Mouse (Mus musculus): ENCODE data around the gene Cdc26.

Gene Cdc26

DNA sequence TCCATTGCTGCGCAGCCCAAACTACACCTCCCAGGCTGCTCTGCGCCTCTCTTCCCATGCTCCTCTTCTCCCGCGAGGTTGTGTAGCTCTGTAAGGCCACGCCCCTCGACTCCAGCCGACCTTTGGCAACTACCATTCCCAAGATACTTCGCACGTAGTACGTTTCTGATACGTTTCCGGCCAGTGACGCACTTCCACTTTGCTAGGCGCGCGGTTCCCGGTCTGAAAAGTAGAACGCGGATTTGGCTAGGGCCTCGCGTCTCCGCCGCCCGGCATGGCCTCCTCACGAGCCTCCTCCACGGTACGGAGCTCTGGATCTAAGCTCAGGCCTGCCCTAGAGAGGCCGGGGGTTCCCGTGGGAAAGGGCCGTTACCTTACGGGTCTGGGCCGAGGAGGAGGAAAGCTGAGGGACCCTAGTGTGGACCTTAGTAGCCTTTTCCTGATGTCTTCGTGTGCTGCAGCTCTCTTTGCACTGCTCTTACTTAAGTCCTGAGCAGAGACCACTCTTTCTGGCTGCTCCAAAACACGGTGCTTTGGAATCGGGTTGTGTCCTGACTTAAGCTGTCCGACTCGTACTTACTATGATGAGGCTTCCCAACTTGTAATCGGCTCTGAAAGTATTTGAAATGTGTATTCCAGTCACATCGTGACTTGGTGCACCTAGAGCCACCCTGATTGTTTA, at the start of gene Cdc26, which contains the start of gene Prpf4:
TSS of gene Cdc26 (minus strand) at position 42 of the 682 bp plus-strand sequence.
TSS of gene Prpf4 (plus strand) at position 197 of the 682 bp plus-strand sequence.
- DNase-seq (ENCODE audit: low read depth): peak; percentile 98

DNA sequence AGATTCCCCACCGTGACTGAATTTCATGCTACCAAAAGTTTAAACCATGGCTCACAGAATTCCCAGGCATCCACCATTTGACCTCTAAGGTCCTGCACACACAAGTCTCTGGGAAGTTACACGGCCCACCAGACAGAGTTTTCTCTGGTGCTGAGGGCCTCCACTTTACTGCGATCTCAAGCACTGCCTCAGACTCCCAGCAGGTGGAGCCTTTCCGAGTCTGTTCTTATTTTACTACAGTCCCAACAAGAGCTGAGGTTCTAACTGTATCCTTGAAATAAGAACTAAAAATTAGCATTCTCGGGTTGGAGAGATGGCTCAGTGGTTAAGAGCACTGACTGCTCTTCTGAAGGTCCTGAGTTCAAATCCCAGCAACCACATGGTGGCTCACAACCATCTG, 46.6 kb upstream of the Cdc26 start:
- DNase-seq (ENCODE audit: low read depth): peak; percentile 73

DNA sequence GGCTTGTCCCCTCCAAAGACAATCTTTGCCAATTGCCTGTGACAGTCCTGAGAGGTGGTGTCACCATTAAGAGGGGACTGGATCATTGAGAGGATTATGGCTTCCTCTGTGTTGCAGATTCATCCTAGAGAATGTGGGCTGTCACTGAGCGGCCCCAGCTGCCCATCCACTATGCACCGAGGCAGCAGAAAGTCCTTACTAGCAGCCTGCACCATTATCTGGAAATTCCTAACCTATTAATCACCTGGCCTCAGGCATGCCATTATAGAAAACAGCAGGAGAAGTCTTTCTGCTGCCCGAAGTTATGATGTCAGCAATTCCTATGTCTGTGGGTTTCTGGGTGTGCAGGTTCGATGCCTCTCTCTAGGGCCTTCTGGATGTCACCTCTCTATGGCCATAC, 32.5 kb upstream of the Cdc26 start:
- DNase-seq (ENCODE audit: low read depth): no peak

DNA sequence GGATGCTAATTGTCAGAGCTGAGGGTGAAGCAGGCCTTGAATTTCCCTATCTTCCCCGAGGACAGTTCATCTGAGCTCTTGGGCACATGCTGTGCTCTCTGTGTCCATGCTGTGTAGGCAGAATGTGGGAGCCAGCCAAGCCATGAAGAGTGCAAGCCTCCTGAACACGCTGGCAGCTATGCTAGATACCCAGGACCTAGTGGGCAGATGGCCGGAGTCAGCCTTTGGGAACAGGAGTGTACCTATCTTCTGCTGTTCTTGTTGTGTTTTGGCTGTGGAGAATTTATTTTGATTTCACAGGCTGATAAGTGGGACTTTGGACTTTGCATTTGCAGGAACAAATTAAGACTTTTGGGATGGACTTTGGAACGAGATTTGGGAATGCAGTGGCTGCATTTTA, 32.1 kb upstream of the Cdc26 start:
- DNase-seq (ENCODE audit: low read depth): no peak

DNA sequence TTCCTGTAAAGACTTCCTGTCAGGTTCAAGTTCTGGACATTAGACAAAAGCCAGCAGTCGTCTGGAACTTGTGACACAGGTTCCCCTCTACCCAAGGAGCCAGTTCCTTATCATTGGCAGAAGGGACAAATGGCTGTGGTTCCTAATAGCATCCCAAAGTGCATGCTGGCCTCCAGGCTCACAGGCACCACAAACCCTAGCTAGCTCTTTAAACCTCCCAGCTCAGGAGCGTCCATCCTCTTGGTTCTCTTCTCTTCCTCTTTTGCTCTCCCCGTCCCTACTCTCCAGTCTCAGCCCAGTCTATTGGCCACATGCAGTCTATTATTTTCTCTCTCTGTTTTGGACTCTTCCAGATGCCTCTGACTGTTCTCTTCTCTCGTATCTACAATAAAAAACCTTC, 31.4 kb upstream of the Cdc26 start:
- no peak for DNase-seq (ENCODE audit: low read depth)

GRCm38 (mm10) chr4:62437871-62438270, 29.4 kb upstream of the Cdc26 start:
- no peak for DNase-seq (ENCODE audit: low read depth)

- no peak for DNase-seq (ENCODE audit: low read depth)
These were observed 28.9 kb upstream of the Cdc26 start for GRCm38 (mm10) chr4:62437256-62437778.

DNA sequence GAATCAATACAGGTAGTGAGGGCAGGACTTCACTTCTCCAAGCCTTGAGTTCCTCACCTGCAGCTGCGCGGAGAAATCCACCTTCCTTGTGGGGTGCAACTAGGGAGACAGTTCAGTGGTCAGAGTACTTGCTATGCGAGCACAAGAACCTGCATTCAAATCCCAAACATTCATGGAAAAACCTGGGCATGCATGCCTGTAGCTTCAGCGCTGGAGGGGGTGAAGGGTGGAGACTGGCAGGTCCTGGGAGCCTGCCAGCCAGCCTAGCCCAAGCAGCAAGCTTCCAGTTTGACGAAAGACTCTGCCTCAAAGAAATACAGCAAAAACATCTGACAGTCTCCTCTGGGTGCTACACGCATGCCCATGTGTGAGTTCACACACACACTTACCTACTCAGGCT, 26.6 kb upstream of the Cdc26 start, which contains the start of gene Rnf183:
TSS of gene Rnf183 (minus strand) at position 172 of the 400 bp plus-strand sequence.
- no peak for DNase-seq (ENCODE audit: low read depth)

GRCm38 (mm10) chr4:62433939-62434870, 25.8 kb upstream of the Cdc26 start:
- no peak for DNase-seq (ENCODE audit: low read depth)

- no peak for DNase-seq (ENCODE audit: low read depth)
These were observed 23.1 kb upstream of the Cdc26 start for GRCm38 (mm10) chr4:62431522-62431921.

DNA sequence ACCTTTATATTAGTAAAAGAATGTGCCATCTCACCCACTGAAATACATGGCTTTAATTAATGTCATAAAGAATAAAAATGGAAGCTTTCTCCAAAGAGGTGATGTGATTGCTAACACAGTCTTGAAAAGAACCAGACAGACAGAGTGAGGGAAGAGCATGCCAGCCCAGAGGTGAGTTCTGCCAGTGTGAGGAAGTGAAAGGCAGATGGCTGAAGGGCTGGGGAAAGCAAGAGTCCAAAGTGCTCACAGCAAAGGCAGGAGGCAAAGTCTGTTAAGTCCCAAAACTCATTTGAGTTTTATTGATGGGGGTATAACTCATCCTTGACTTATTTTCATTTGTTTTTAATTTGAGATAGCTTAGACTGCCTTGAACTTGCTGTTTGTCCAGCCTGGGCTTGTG, 22.2 kb upstream of the Cdc26 start:
- no peak for DNase-seq (ENCODE audit: low read depth)

DNA sequence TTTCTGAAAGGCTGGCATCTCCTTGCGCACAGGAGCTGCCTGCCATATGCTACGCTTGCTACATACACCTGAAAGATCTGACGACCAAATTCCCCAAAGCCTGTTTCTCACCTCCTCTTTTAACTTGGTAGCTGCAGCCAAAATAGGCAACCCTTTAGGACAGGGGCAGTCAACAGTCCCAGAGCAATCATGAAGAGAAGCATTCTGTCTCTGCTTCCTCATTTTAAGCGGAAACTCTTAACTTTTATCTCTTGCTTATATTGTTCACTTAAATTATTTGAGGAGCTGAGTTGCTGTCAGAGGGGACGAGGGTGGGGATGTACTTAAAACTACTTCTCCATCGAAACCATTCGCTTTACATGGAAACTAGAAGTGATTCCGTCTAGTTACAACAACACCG, 21.2 kb upstream of the Cdc26 start:
- no peak for DNase-seq (ENCODE audit: low read depth)

- no peak for DNase-seq (ENCODE audit: low read depth)
These were observed 19.7 kb upstream of the Cdc26 start for GRCm38 (mm10) chr4:62427978-62428758.

GRCm38 (mm10) chr4:62425891-62426290, 17.4 kb upstream of the Cdc26 start:
- DNase-seq (ENCODE audit: low read depth): no peak

DNA sequence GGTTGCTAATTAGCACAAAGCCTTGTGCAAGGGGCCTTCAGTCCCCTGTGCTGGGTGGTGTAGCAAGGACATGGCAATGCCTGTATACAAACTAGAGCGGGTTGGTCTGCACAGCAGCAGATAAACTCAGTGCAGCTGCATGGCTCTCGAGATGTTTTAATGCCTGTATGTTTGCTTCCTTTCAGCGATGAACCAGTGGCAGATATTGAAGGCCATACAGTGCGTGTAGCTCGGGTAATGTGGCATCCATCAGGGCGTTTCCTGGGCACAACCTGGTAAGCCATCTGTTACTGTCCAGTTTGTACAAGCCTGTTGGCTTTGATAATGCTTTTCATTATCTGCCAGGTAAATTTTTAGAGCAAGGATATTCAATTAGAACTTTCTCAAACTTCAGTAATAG, 10.6 kb upstream of the Cdc26 start:
- DNase-seq (ENCODE audit: low read depth): no peak

- DNase-seq (ENCODE audit: low read depth): no peak
These were observed 10.0 kb upstream of the Cdc26 start for GRCm38 (mm10) chr4:62418448-62418847.

- no peak for DNase-seq (ENCODE audit: low read depth)
These were observed 3.2 kb upstream of the Cdc26 start for GRCm38 (mm10) chr4:62411606-62412005.

GRCm38 (mm10) chr4:62410325-62410724, 1.9 kb upstream of the Cdc26 start:
- DNase-seq (ENCODE audit: low read depth): no peak

DNA sequence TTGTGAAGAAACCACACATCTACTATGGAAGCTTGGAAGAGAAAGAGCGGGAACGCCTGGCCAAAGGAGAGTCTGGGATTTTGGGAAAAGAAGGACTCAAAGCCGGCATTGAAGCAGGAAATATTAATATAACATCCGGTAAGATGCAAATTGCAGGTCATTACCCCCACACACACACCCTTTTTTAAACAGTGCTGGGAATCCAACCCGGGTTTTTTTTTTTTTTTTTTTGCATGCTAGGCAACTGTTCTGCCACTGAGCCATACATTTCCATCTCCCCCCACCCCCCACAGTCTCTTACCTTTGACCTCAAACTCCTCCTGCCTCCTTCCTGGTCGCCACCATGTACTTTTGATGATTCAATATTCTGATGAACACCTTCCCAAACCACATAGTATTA, 1.2 kb upstream of the Cdc26 start:
- peak; percentile 15 for DNase-seq (ENCODE audit: low read depth)

DNA sequence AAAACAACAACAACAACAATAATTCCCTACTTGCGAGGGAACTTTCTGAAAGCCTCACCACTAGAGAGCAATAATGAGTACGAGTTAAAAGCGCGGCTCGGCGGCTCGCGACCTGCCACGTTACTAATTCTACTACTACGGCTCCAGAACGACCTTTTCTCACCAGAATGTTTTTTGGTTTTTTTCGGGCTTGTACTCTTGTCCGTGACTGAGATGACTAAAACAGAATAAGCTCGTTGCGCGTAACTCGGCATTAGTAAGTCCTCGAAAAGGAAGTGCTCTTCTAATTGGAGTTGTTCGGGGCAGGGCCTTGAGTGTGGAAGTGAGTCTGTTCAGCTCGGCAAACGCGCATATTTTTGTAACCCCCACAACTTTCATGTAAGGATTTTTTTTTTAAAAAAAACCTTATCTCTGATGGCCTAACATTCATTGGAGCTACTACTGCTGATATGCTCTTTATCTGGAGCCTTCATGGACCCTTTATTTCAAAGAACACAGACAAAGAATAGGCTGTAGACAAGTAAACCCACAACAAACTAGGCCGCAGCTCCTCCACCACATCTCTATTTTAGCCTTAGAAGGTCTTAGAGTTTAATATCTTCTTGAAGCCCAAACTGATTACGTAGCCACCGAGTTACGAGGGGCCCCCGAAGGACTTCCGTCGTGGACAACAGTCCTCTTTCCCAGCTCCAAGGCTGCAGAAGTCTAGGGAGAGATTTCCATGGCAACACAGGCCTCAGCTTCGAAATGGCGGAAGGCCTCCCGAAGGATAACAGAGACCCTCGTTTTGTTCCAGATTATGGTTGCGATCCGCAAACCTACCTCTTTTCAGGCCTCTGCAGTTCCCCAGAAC, 486 bp downstream of the Cdc26 start:
- peak; percentile 84 for DNase-seq (ENCODE audit: low read depth)

GRCm38 (mm10) chr4:62406133-62406532, 2.3 kb downstream of the Cdc26 start:
- DNase-seq (ENCODE audit: low read depth): no peak

Data from naive thymus-derived CD4-positive, alpha-beta T cell, adult 2 months (primary cell).